Mouse (Mus musculus) erythroblast, embryonic 14.5 days (primary cell): ENCODE measurements around the gene Cdan1. TPM values are rescaled to one million over a fixed set of nuclear protein-coding genes. Genes with fewer than 3 reads are reported as not detected.

ENCODE experiments used
- H3K27me3 ChIP-seq: 2 replicates; pipeline ENCODE4 v1.6.1; 2012; ENCODE audit warnings: inconsistent platforms; ENCODE audit not compliant: control insufficient read depth
- H3K36me3 ChIP-seq: 2 replicates; pipeline ENCODE4 v1.6.1; 2012; ENCODE audit warnings: mild to moderate bottlenecking, inconsistent platforms; ENCODE audit not compliant: control insufficient read depth
- H3K4me1 ChIP-seq: 2 replicates; pipeline ENCODE4 v1.6.1; 2012; ENCODE audit warnings: inconsistent platforms; ENCODE audit not compliant: control insufficient read depth
- H3K4me3 ChIP-seq: replicated peaks from 2 replicates; pipeline ENCODE3; 2012; ENCODE audit warnings: moderate library complexity, mild to moderate bottlenecking, inconsistent platforms
- H3K9me3 ChIP-seq: 2 replicates; pipeline ENCODE4 v1.6.1; 2012; ENCODE audit warnings: low read length, inconsistent platforms, mixed read lengths; ENCODE audit not compliant: control insufficient read depth
- GATA1 ChIP-seq: IDR thresholded peaks from 2 replicates; pipeline ENCODE4 v1.6.1; 2012; ENCODE audit warnings: low read length, inconsistent platforms, mixed read lengths
- TAL1 ChIP-seq: IDR thresholded peaks from 3 replicates; pipeline ENCODE4 v1.6.1; 2012; ENCODE audit warnings: low read length, inconsistent platforms, mixed read lengths
- polyA plus RNA-seq: library from polyadenylated mRNA; stranded (reverse); fragments of >175 nt; gene quantifications from 2 replicates; pipeline ENCODE4 v1.2.3, GENCODE M21; 2012

Gene Cdan1
- polyA plus RNA-seq, result 3.4 and 4.8 TPM in 2 replicates

- H3K27me3 ChIP-seq, result no peaks in the 10 kb centered on the region
- peak within 1 kb of the TSS; percentile 83 for H3K4me3 ChIP-seq
- peaks cover 48% of the 10 kb centered on the region for H3K4me1 ChIP-seq
- no peaks in the 10 kb centered on the region for H3K36me3 ChIP-seq
- no peaks in the 10 kb centered on the region for H3K9me3 ChIP-seq
- TF ChIP-seq GATA1 (no peak), TAL1 (no peak)
These were observed at the start of gene Cdan1 for GRCm38 (mm10) chr2:120849449-120850423. Cdan1 (minus strand) TSS chr2:120850128.

DNA sequence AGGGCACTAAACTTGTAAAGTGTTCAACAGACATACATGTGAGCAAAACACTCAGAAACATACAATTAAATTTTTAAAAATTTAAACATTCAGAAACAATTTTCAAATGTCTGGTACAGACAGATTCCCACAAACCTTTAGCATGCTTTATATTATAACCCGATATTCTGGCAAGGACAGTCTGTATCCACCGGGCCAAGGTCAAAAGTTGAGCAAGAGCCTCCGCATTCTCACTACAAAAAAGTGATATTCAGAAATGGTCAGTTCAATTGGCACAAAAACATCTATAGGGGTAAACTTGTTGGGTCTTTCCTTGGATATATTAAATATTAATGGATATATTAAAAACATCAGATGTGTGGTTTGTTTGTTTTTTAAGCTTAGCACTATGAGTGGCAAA, 46.4 kb upstream of the Cdan1 start:
- H3K4me3 ChIP-seq, result no peak overlapping the region
- no peaks in the 10 kb centered on the region for H3K4me1 ChIP-seq
- no peaks in the 10 kb centered on the region for H3K27me3 ChIP-seq
- H3K36me3 ChIP-seq, result peaks cover 90% of the 10 kb centered on the region
- H3K9me3 ChIP-seq, result no peaks in the 10 kb centered on the region
- TF ChIP-seq GATA1 (no peak), TAL1 (no peak)

- no peak overlapping the region for H3K4me3 ChIP-seq
- H3K27me3 ChIP-seq, result no peaks in the 10 kb centered on the region
- no peak for TF ChIP-seq TAL1
- TF ChIP-seq GATA1, result no peak
- no peaks in the 10 kb centered on the region for H3K9me3 ChIP-seq
- H3K36me3 ChIP-seq, result peaks cover 69% of the 10 kb centered on the region
- peaks cover 5% of the 10 kb centered on the region for H3K4me1 ChIP-seq
These were observed 37.7 kb upstream of the Cdan1 start for GRCm38 (mm10) chr2:120887601-120888000.

- H3K36me3 ChIP-seq, result peaks cover 86% of the 10 kb centered on the region
These were observed 23.3 kb upstream of the Cdan1 start for GRCm38 (mm10) chr2:120873192-120873591.

DNA sequence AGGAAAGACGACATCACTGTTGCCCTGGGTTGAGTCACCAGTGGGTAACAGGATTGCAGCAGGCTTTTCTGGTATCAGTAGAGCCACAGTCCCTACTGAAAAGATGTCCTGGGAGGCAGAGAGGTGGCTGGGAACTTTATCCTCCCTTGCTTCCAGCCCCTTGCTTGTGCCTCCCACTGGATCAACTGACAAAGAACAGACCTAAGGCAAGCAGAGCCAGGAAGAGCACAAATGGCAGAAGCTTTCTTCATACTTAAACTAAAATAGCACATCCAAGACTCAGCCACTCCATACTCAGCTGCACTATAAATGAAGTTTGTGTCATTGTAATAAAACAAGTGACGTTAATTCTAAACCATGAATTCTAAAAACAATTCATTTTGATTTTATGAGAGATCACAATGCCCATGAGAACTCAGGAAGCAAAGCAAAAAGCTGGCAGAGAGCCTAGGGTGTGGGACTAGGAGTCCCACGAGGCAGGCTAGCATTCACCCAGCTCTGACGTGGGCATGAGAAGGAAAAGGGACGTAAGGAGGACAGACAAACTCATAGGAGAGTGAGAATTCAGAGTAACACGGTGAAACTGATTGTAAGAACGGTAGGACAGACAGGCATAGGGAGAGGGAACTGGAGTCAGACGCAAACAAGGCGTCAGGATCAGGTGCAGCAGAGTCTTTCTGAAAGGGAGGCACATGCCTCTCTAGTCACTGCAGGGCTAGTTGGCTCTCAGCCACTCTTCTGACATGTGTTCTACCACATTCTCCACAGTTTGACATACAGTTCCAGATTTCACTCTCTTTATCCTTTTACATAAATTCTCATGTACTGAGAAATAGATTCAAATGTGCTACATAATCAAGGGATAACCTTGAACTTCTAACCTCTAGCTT, 21.8 kb upstream of the Cdan1 start:
- H3K36me3 ChIP-seq, result peaks cover 87% of the 10 kb centered on the region
- no peak overlapping the region for H3K4me3 ChIP-seq
- no peaks in the 10 kb centered on the region for H3K9me3 ChIP-seq
- no peaks in the 10 kb centered on the region for H3K4me1 ChIP-seq
- no peaks in the 10 kb centered on the region for H3K27me3 ChIP-seq
- TF ChIP-seq GATA1 (no peak), TAL1 (no peak)

More at GRCm38 (mm10) chr2:120873192-120873591, 23.3 kb upstream of the Cdan1 start:
- no peak overlapping the region for H3K4me3 ChIP-seq
- TF ChIP-seq GATA1, result no peak
- no peak for TF ChIP-seq TAL1
- no peaks in the 10 kb centered on the region for H3K27me3 ChIP-seq
- no peaks in the 10 kb centered on the region for H3K9me3 ChIP-seq
- no peaks in the 10 kb centered on the region for H3K4me1 ChIP-seq

DNA sequence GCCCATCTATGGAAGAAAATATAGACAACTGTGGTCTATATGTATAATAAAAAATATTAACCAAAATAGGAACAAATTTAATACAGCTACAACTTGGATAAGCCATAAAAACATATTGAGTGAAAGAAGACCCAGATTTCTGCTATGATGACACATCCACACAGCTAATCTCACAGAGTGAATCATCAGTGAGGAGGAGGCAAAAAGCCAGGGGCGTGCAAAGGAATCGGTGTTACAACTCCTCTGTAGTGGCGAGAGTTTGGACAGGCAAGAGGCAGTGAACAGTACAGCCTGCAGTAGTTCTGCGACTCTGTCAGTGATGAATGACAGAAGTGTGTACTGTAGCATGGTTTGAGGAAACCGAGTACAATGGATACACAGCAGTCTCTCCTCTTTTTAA, 17.4 kb upstream of the Cdan1 start:
- no peak overlapping the region for H3K4me3 ChIP-seq
- H3K27me3 ChIP-seq, result no peaks in the 10 kb centered on the region
- TF ChIP-seq TAL1 (no peak), GATA1 (no peak)
- H3K36me3 ChIP-seq, result peaks cover 89% of the 10 kb centered on the region
- no peaks in the 10 kb centered on the region for H3K4me1 ChIP-seq
- H3K9me3 ChIP-seq, result no peaks in the 10 kb centered on the region

- Histone ChIP-seq H3K4me1 (no peaks in the 10 kb centered on the region), H3K4me3 (no peak overlapping the region), H3K27me3 (no peaks in the 10 kb centered on the region), H3K36me3 (peaks cover 89% of the 10 kb centered on the region), H3K9me3 (no peaks in the 10 kb centered on the region)
- TF ChIP-seq GATA1, result no peak
- no peak for TF ChIP-seq TAL1
These were observed 16.6 kb upstream of the Cdan1 start for GRCm38 (mm10) chr2:120866561-120866960.

DNA sequence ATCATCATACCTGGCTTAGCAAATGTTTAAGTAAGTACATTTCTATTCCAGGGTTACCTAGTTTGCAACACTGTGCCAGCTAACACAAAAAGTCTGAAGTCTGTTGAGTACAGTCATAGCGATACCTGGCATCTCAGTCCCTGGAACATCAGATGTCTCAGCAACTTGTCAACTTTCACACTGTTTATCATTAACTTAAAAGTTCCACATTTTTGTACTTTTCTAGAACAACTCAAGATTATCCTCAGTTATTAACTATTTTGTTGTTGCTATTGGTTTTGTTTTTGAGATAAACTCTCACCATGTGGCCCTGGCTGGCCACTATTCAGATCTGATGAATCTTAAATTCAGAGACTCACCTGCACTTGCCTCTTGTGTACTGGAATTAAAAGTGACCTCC, 13.5 kb upstream of the Cdan1 start:
- Histone ChIP-seq H3K9me3 (no peaks in the 10 kb centered on the region), H3K4me1 (no peaks in the 10 kb centered on the region), H3K4me3 (no peak overlapping the region), H3K27me3 (no peaks in the 10 kb centered on the region), H3K36me3 (peaks cover 78% of the 10 kb centered on the region)
- TF ChIP-seq TAL1, result no peak
- no peak for TF ChIP-seq GATA1

- no peaks in the 10 kb centered on the region for H3K9me3 ChIP-seq
- peaks cover 57% of the 10 kb centered on the region for H3K36me3 ChIP-seq
- H3K27me3 ChIP-seq, result no peaks in the 10 kb centered on the region
- H3K4me3 ChIP-seq, result no peak overlapping the region
- no peaks in the 10 kb centered on the region for H3K4me1 ChIP-seq
- no peak for TF ChIP-seq TAL1
These were observed 10.8 kb upstream of the Cdan1 start for GRCm38 (mm10) chr2:120860699-120861098.
